Mouse (Mus musculus): ENCODE results near the gene AC140267.1.

Gene AC140267.1

GRCm38 (mm10) chr15:80235535-80235934 lies at the start of gene AC140267.1:
TSS of gene AC140267.1 (plus strand) at chr15:80235835.
- in situ Hi-C loops (cut with MboI; ENCODE audit: low pct_unique_long_range_greater_than_20kb in 1 of 2, low sequenced_read_pairs in 2 of 2, unreplicated experiment in 1 of 2) = no loop called here

GRCm38 (mm10) chr15:80188927-80189326 lies 46.7 kb upstream of the AC140267.1 start:
- in situ Hi-C loops (cut with MboI; ENCODE audit: low pct_unique_long_range_greater_than_20kb in 1 of 2, low sequenced_read_pairs in 2 of 2, unreplicated experiment in 1 of 2) = no loop called here

- in situ Hi-C loops (cut with MboI; ENCODE audit: low pct_unique_long_range_greater_than_20kb in 1 of 2, low sequenced_read_pairs in 2 of 2, unreplicated experiment in 1 of 2) = no loop called here
These were observed 45.6 kb upstream of the AC140267.1 start for GRCm38 (mm10) chr15:80190075-80190474.

GRCm38 (mm10) chr15:80191585-80192245 lies 43.9 kb upstream of the AC140267.1 start:
- in situ Hi-C loops (cut with MboI; ENCODE audit: low pct_unique_long_range_greater_than_20kb in 1 of 2, low sequenced_read_pairs in 2 of 2, unreplicated experiment in 1 of 2) = no loop called here

- in situ Hi-C loops (cut with MboI; ENCODE audit: low pct_unique_long_range_greater_than_20kb in 1 of 2, low sequenced_read_pairs in 2 of 2, unreplicated experiment in 1 of 2) = no loop called here
These were observed 43.4 kb upstream of the AC140267.1 start for GRCm38 (mm10) chr15:80192246-80192585.

GRCm38 (mm10) chr15:80192847-80193246 lies 42.8 kb upstream of the AC140267.1 start:
- in situ Hi-C loops (cut with MboI; ENCODE audit: low pct_unique_long_range_greater_than_20kb in 1 of 2, low sequenced_read_pairs in 2 of 2, unreplicated experiment in 1 of 2) = no loop called here

GRCm38 (mm10) chr15:80199556-80199955 lies 36.1 kb upstream of the AC140267.1 start:
- in situ Hi-C loops (cut with MboI; ENCODE audit: low pct_unique_long_range_greater_than_20kb in 1 of 2, low sequenced_read_pairs in 2 of 2, unreplicated experiment in 1 of 2) = no loop called here

GRCm38 (mm10) chr15:80202111-80202775 lies 33.4 kb upstream of the AC140267.1 start:
- in situ Hi-C loops (cut with MboI; ENCODE audit: low pct_unique_long_range_greater_than_20kb in 1 of 2, low sequenced_read_pairs in 2 of 2, unreplicated experiment in 1 of 2) = no loop called here

GRCm38 (mm10) chr15:80203406-80203805 lies 32.2 kb upstream of the AC140267.1 start:
- in situ Hi-C loops (cut with MboI; ENCODE audit: low pct_unique_long_range_greater_than_20kb in 1 of 2, low sequenced_read_pairs in 2 of 2, unreplicated experiment in 1 of 2) = no loop called here

GRCm38 (mm10) chr15:80206057-80206565 lies 29.5 kb upstream of the AC140267.1 start:
- in situ Hi-C loops (cut with MboI; ENCODE audit: low pct_unique_long_range_greater_than_20kb in 1 of 2, low sequenced_read_pairs in 2 of 2, unreplicated experiment in 1 of 2) = no loop called here

- in situ Hi-C loops (cut with MboI; ENCODE audit: low pct_unique_long_range_greater_than_20kb in 1 of 2, low sequenced_read_pairs in 2 of 2, unreplicated experiment in 1 of 2) = no loop called here
These were observed 27.2 kb upstream of the AC140267.1 start for GRCm38 (mm10) chr15:80208446-80208845.

GRCm38 (mm10) chr15:80213688-80214087 lies 21.9 kb upstream of the AC140267.1 start:
- in situ Hi-C loops (cut with MboI; ENCODE audit: low pct_unique_long_range_greater_than_20kb in 1 of 2, low sequenced_read_pairs in 2 of 2, unreplicated experiment in 1 of 2) = no loop called here

- in situ Hi-C loops (cut with MboI; ENCODE audit: low pct_unique_long_range_greater_than_20kb in 1 of 2, low sequenced_read_pairs in 2 of 2, unreplicated experiment in 1 of 2) = no loop called here
These were observed 19.7 kb upstream of the AC140267.1 start for GRCm38 (mm10) chr15:80215716-80216479.

- in situ Hi-C loops (cut with MboI; ENCODE audit: low pct_unique_long_range_greater_than_20kb in 1 of 2, low sequenced_read_pairs in 2 of 2, unreplicated experiment in 1 of 2) = no loop called here
These were observed 19.2 kb upstream of the AC140267.1 start for GRCm38 (mm10) chr15:80216480-80216820.

GRCm38 (mm10) chr15:80217476-80217875 lies 18.2 kb upstream of the AC140267.1 start:
- in situ Hi-C loops (cut with MboI; ENCODE audit: low pct_unique_long_range_greater_than_20kb in 1 of 2, low sequenced_read_pairs in 2 of 2, unreplicated experiment in 1 of 2) = no loop called here

- in situ Hi-C loops (cut with MboI; ENCODE audit: low pct_unique_long_range_greater_than_20kb in 1 of 2, low sequenced_read_pairs in 2 of 2, unreplicated experiment in 1 of 2) = no loop called here
These were observed 16.4 kb upstream of the AC140267.1 start for GRCm38 (mm10) chr15:80219211-80219610.

- in situ Hi-C loops (cut with MboI; ENCODE audit: low pct_unique_long_range_greater_than_20kb in 1 of 2, low sequenced_read_pairs in 2 of 2, unreplicated experiment in 1 of 2) = loop anchor here in 1 of 2 experiments (5.0 kb wide), 1 partner anchor 108 kb away; no protein-coding TSS in a partner anchor
These were observed 15.7 kb upstream of the AC140267.1 start for GRCm38 (mm10) chr15:80219705-80220657.

GRCm38 (mm10) chr15:80221031-80221430 lies 14.6 kb upstream of the AC140267.1 start:
- in situ Hi-C loops (cut with MboI; ENCODE audit: low pct_unique_long_range_greater_than_20kb in 1 of 2, low sequenced_read_pairs in 2 of 2, unreplicated experiment in 1 of 2) = loop anchor here in 1 of 2 experiments (5.0 kb wide), 1 partner anchor 109 kb away; no protein-coding TSS in a partner anchor
